Mouse (Mus musculus): ENCODE measurements around the gene Kmt2e. TPM values are rescaled to one million over a fixed set of nuclear protein-coding genes. Genes with fewer than 3 reads are reported as not detected.

Kmt2e gene
- polyA plus RNA-seq, 2 experiments, result 37.3 to 87.2 TPM

DNA sequence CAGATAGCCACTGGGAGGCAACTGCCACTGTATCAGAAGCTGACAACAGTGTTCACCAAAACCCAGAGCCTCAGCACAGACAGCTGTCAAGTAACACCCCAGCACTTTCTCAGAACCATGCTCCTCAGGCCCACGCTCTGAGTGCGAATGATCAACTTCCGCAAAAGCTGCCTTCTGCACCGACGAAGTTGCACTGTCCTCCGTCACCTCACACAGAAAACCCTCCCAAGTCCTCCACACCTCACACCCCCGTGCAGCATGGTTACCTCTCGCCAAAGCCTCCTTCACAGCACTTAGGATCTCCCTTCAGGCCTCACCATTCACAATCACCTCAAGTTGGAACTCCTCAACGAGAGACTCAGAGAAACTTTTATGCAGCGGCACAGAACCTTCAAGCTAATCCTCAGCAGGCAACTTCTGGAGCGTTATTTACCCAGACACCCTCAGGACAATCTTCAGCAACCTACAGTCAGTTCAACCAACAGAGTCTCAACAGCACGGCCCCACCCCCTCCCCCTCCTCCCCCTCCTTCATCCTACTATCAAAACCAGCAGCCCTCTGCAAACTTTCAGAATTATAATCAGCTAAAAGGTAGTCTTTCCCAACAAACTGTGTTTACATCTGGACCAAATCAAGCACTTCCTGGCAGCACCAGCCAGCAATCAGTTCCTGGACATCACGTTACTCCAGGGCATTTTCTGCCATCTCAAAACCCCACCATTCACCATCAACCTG is 67.5 kb downstream of the Kmt2e start:
- H3K27me3 ChIP-seq (ENCODE audit: control insufficient read depth, insufficient read depth, low read length), result no peaks in the 10 kb centered on the region
- no peak for DNase-seq (ENCODE audit: low spot score)
- 54% methylated on average over 13 of the region's 13 CpGs for WGBS
- no peak for TF ChIP-seq POLR2A (IDR thresholded peaks at IDR 0.05; ENCODE audit: borderline replicate concordance, extremely low read depth, insufficient read depth, insufficient read length)
- H3K9ac ChIP-seq (ENCODE audit: low read depth, low read length, severe bottlenecking), result no peak overlapping the region
- peaks cover 74% of the 10 kb centered on the region for H3K36me3 ChIP-seq (ENCODE audit: control insufficient read depth, insufficient read depth, low read length)
- no peak overlapping the region for H3K27ac ChIP-seq (replicated peaks; ENCODE audit: low read depth, low read length)
- H3K4me1 ChIP-seq (ENCODE audit: control insufficient read depth, insufficient read depth, low read length), result no peaks in the 10 kb centered on the region
- no peak for ATAC-seq (ENCODE audit: low FRiP score, low read depth)
- H3K9me3 ChIP-seq (ENCODE audit: control insufficient read depth, low read length), result no peaks in the 10 kb centered on the region
- H3K4me2 ChIP-seq (replicated peaks; ENCODE audit: low read depth, low read length, severe bottlenecking), result no peak overlapping the region
- H3K4me3 ChIP-seq (replicated peaks; ENCODE audit: low read length), result no peak overlapping the region

GRCm38 (mm10) chr5:23502317-23502937 is 68.2 kb downstream of the Kmt2e start:
- Histone ChIP-seq H3K9me3 (ENCODE audit: control insufficient read depth, low read length) (no peaks in the 10 kb centered on the region), H3K36me3 (ENCODE audit: control insufficient read depth, insufficient read depth, low read length) (peaks cover 70% of the 10 kb centered on the region), H3K4me3 (replicated peaks; ENCODE audit: low read length) (no peak overlapping the region), H3K4me2 (replicated peaks; ENCODE audit: low read depth, low read length, severe bottlenecking) (no peak overlapping the region), H3K27me3 (ENCODE audit: control insufficient read depth, insufficient read depth, low read length) (no peaks in the 10 kb centered on the region), H3K4me1 (ENCODE audit: control insufficient read depth, insufficient read depth, low read length) (no peaks in the 10 kb centered on the region), H3K27ac (replicated peaks; ENCODE audit: low read depth, low read length) (no peak overlapping the region), H3K9ac (ENCODE audit: low read depth, low read length, severe bottlenecking) (no peak overlapping the region)
- WGBS, result 46% methylated on average over 11 of the region's 13 CpGs
- DNase-seq (ENCODE audit: low spot score) (no peak), ATAC-seq (ENCODE audit: low FRiP score, low read depth) (0 out of 2 replicates have a peak, but pooled peaks have one; percentile 31)
- no peak for TF ChIP-seq POLR2A (IDR thresholded peaks at IDR 0.05; ENCODE audit: borderline replicate concordance, extremely low read depth, insufficient read depth, insufficient read length)

DNA sequence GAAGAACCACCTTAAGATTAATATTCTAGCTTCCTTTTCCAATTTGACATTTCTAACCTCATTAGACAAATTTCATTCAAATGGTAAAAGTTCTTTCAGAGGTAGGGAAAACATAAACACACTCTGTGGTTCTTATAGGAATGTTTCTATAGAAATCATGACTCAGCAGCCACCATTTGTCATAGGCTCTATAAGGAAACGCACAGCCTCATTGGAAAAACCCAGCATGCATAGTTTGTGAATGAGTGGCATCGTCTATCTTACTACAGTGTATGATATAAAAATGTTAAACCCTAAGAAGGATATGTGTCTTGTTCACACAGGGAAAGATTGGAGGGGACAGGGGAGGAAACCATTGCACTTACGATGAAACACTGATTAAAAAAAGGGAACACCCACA is 71.3 kb downstream of the Kmt2e start:
- no peak for TF ChIP-seq POLR2A (IDR thresholded peaks at IDR 0.05; ENCODE audit: borderline replicate concordance, extremely low read depth, insufficient read depth, insufficient read length)
- no peak for DNase-seq (ENCODE audit: low spot score)
- no peak overlapping the region for H3K4me2 ChIP-seq (replicated peaks; ENCODE audit: low read depth, low read length, severe bottlenecking)
- peaks cover 46% of the 10 kb centered on the region for H3K36me3 ChIP-seq (ENCODE audit: control insufficient read depth, insufficient read depth, low read length)
- no peak overlapping the region for H3K4me3 ChIP-seq (replicated peaks; ENCODE audit: low read length)
- H3K9ac ChIP-seq (ENCODE audit: low read depth, low read length, severe bottlenecking), result no peak overlapping the region
- no peaks in the 10 kb centered on the region for H3K4me1 ChIP-seq (ENCODE audit: control insufficient read depth, insufficient read depth, low read length)
- H3K27me3 ChIP-seq (ENCODE audit: control insufficient read depth, insufficient read depth, low read length), result no peaks in the 10 kb centered on the region
- ATAC-seq (ENCODE audit: low FRiP score, low read depth), result no peak
- no peaks in the 10 kb centered on the region for H3K9me3 ChIP-seq (ENCODE audit: control insufficient read depth, low read length)
- 90% methylated on average over 3 of the region's 3 CpGs for WGBS
- H3K27ac ChIP-seq (replicated peaks; ENCODE audit: low read depth, low read length), result no peak overlapping the region

DNA sequence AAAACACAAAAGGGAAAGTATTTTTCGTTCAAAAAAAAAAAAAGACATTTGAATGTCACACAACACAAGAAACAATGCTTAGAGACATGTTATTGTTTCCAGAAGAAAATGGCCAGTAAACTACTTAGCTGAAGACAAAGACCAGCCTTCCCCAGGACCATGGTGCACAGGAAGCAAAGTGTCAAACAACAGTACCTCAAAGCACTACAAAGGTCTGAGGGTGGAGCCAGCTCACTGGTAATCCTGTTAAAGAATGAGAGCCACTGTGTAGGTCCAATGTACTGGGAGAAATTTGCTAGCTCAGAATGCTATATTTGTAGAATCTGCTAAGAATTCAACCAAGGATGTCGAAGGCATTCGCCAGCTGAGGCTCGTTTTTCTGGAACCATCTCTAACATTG is 73.0 kb downstream of the Kmt2e start:
- no peaks in the 10 kb centered on the region for H3K4me1 ChIP-seq (ENCODE audit: control insufficient read depth, insufficient read depth, low read length)
- 87% methylated on average over 4 of the region's 4 CpGs for WGBS
- no peak overlapping the region for H3K4me2 ChIP-seq (replicated peaks; ENCODE audit: low read depth, low read length, severe bottlenecking)
- H3K4me3 ChIP-seq (replicated peaks; ENCODE audit: low read length), result no peak overlapping the region
- H3K9ac ChIP-seq (ENCODE audit: low read depth, low read length, severe bottlenecking), result no peak overlapping the region
- TF ChIP-seq POLR2A (IDR thresholded peaks at IDR 0.05; ENCODE audit: borderline replicate concordance, extremely low read depth, insufficient read depth, insufficient read length), result no peak
- H3K27me3 ChIP-seq (ENCODE audit: control insufficient read depth, insufficient read depth, low read length), result no peaks in the 10 kb centered on the region
- DNase-seq (ENCODE audit: low spot score), result no peak
- no peaks in the 10 kb centered on the region for H3K9me3 ChIP-seq (ENCODE audit: control insufficient read depth, low read length)
- peaks cover 34% of the 10 kb centered on the region for H3K36me3 ChIP-seq (ENCODE audit: control insufficient read depth, insufficient read depth, low read length)
- no peak overlapping the region for H3K27ac ChIP-seq (replicated peaks; ENCODE audit: low read depth, low read length)
- no peak for ATAC-seq (ENCODE audit: low FRiP score, low read depth)

GRCm38 (mm10) chr5:23508630-23509029 is 74.4 kb downstream of the Kmt2e start:
- Histone ChIP-seq H3K27ac (replicated peaks; ENCODE audit: low read depth, low read length) (no peak overlapping the region), H3K4me3 (replicated peaks; ENCODE audit: low read length) (no peak overlapping the region), H3K36me3 (ENCODE audit: control insufficient read depth, insufficient read depth, low read length) (peaks cover 36% of the 10 kb centered on the region), H3K4me1 (ENCODE audit: control insufficient read depth, insufficient read depth, low read length) (no peaks in the 10 kb centered on the region), H3K27me3 (ENCODE audit: control insufficient read depth, insufficient read depth, low read length) (no peaks in the 10 kb centered on the region), H3K9ac (ENCODE audit: low read depth, low read length, severe bottlenecking) (no peak overlapping the region), H3K9me3 (ENCODE audit: control insufficient read depth, low read length) (no peaks in the 10 kb centered on the region), H3K4me2 (replicated peaks; ENCODE audit: low read depth, low read length, severe bottlenecking) (no peak overlapping the region)
- DNase-seq (ENCODE audit: low spot score), result no peak
- ATAC-seq (ENCODE audit: low FRiP score, low read depth), result no peak
- 93% methylated on average over 6 of the region's 6 CpGs for WGBS
- TF ChIP-seq POLR2A (IDR thresholded peaks at IDR 0.05; ENCODE audit: borderline replicate concordance, extremely low read depth, insufficient read depth, insufficient read length), result no peak

Data from limb, embryonic 14.5 days (tissue).